Mouse (Mus musculus) gastrocnemius, adult 8-10 months (tissue): ENCODE results near the gene Mrpl2. TPM values are rescaled to one million over a fixed set of nuclear protein-coding genes. Genes with fewer than 3 reads are reported as not detected.

Experiments
- DNase-seq, 2 experiments: peaks; one replicate each; pipeline ENCODE4 v3.0.0; 2022; ENCODE audit warnings: low spot score in 2 of 2
- total RNA-seq, 4 experiments: library from RNA; stranded (reverse); gene quantifications; 2 replicates each; pipeline ENCODE4 v1.2.4; 2022

The Mrpl2 gene
- total RNA-seq, 4 experiments from 2014 or later: 88.6 to 106 (median 98.1) TPM

DNA sequence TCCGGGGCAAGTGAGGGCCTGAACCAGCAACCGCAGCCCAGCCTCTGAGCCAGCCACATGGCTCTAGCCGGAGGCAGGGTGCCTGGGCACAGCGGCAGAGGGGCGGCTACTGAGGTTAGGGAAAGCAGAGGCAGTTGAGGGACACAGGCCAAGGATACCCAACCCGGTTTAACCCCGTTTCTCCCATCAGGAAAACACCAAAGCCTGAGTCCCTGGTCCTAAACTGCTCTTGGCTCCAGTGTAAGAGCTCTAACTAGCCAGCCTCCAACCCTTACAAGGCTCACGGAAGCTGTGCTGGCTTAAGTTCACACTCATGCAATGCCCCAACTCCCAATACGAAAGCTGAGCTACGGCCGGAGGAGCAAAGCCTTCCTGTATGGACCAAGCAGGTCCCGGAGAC, 21.4 kb upstream of the Mrpl2 start:
- DNase-seq: no peak

DNA sequence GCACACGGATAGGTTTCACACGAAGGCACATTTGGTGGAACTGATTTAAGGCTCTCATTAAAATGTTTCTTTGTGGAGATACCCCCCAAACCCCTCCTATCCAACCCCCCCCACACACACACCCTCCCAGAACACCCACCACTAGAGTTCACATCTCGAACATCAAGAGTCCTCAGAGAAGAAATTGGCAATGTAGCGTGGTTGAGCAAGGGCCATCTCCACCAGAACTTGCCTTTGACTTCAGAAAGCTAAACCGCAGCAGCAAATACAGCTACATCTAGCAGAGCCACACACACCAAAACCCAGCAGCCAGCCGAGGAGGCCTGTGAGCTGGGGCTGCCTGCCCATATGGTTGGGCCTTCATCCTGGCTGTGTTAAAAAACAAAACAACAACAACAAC, 18.6 kb upstream of the Mrpl2 start:
- no peak for DNase-seq

DNA sequence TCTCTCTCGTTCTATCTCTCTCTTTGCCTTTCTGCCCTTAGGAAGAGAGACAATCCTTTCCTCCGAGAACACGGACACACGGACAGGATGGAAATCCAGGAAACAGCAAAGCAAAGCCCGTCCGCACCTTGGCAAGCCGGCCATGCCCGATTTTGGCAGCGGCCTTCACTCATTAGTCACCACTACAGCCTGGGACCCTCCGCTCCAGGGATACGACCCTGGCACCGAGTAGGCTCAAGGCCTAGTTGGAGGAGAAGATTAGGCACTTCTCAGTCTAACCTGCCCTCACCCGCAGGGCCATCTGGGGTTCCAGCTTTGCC, 17.6 kb upstream of the Mrpl2 start:
- no peak for DNase-seq

DNA sequence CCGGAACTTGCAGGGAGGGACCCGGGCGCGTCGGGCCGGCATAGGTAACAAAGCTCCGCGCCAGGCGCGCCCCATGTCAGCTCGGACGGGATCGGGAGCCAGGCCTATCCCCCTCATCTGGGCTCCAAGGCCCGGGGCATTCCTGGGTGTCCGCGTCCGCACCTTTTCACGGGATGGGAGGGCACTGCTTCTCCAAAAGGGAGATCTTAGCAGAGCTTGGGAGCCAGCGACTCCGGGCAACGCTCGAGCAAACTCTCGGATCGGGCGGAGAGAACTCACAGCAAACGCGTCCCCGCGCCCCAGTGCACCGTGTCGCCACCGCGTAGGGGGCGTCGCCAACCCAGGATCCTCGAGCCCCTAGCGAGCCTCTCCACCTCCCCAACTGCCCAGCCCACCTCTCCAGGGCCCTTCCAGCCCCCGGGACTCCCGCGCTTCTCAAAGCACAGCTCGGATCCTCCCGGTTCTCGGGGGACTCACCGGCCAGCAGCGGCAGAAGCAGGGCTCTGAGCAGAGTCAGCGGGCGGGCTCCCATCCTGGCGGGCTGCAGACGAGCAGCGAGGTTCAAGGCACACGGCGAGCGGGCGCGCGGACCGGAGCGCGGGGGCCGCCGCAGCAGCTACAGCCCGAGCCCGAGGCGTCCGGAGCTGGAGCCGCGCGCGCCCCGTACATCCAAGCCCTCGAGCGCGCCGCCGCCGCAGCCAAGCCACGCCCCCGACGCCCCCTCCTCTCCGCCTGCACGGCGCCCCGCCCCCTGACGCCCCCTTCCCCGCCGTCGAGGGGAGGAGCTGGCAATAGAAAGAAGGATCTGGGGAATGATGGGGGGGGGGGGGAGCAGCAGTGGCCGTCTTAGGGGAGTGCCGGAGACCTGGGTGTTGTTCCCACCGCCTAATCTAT, 17.0 kb upstream of the Mrpl2 start, which contains the start of gene Ptk7:
TSS of gene Ptk7 (minus strand) at position 714 of the 894 bp plus-strand sequence.
- DNase-seq: no peak

DNA sequence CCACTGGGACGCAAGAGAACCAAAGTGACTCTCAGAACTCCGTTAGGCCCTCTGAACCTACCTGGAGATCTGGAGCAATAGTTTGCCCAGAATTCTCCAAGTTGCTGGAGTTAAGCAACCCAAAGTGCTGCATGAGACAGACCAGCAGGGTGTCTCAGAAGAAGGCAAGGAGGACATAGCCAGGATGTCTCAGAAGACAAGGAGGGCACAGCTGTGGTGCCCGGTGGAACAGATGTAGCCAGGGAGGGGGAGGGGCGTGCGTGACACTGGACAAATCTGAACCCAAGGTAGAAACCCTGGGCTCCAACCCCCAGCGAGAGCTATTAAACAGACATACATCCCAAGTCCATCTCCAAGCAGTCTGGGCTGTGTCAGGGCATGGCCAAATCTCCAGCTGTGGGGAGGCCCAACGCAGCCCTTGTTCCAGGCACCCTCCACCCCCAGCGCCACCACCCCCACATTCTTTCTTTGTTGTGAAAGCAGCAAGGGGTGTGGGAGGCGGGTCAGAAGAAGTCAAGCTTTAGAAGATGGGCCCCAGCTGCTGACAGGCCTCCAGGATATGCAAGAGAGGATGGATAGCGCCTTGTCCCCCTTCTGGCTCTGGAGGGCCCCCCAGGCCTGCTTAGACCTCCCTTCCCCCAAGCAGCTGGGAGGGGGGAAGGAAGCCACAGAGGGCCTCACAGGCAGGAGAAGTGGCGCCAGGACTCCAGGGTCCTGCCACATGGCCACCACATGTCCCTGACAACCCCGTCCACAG, 16.2 kb upstream of the Mrpl2 start:
- no peak for DNase-seq

DNA sequence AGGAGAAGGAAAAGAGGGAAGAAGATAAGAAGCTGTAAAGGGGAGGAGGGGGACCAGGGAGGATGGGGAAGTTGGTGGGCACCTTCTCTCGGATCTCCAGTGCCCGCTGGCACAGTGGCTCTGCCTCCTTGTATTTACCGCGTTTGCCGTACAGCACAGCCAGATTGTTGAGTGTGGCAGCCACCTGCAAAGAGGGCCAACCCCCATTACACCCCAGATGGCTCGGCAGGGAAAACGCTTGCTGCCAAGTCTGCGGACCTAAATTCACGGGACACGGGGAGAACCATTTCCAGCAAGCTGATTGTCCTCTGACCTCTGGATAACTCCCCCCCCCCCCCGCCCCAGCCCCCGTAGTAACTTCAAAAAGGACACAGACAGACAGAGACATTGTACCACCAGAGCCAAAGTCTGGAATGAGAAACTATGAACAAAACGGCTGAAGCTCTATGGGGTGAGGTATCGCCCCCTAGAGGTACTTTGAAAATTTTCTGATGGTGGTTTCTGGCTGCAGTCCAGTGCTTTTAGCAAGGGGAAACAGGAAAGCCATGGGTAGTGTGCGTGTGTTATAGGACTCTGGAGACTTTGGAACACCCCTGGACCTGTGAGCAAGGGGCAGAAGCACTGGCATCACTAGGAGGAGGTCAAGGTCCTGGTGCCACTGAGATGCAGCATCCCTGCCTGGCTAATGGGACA, 9.1 kb upstream of the Mrpl2 start:
- DNase-seq: peak; percentile 37 to 43

DNA sequence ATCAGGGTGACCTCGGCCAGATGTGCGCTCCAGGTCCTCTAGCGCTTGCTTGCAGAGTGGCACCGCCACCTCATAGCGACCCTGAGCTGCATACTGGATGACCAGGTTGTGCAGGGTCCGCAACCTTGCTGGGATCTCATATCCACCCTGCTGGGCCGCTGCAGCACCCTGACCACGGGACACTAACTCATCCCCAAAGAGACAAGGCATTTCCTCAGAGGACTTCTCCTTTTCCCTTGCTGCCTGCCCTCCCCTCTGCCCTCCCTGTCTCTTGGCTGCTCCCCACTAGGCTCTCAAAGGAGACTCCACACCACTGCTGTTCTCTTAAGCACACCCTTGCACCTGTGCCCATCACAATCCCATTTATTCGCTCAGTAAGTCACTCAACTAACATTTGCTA, 6.1 kb upstream of the Mrpl2 start:
- DNase-seq: no peak

DNA sequence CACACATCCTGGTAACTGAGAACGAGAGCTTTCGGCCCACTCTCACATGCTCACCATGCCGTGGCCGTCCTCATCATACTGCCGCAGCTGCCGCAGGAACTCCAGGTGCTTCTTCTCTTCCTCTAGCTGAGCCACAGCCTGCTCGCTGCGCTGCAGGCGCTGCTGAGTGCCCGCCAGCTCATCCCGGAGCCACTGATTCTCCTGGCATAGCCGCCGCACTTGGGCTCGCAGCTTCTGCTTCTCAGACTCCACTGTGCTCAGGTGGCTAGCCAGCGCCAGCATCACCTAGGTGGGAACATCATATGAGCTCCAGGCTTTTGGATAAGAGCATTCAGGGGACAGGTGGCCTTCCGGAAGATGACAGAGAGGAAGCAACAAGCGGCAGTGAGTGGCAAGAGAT, 4.0 kb upstream of the Mrpl2 start:
- no peak for DNase-seq

DNA sequence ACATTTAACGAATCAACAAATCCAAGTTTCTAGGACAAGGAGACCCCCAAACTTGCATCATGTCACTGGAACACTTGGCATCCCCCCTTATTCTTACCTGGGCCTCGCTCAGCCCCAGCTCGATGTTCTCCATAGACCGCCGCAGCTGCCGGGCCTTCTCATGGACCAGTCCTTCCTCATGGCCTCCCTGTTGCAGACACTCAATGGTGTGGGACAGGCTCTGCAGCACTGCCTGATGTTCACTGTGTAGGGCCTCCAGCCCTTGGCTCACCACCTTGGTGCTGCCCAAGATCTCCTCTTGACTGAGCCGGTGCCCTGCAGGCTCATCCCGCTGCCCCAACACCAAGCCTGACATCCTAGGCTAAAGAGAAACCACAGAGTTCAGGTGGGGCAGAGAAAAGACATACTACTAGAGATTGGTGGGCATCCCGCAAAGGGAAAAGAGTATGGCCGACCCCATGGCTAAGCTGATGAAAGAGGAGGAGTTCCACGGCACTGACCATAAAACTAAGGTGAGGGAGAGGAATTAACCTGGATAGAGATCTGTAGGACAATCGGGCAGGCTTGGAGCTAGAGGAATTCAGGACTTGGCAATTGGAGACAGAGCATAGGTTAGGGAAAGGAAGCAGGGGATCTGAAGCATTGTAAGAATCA, 1.8 kb upstream of the Mrpl2 start:
- DNase-seq: no peak

DNA sequence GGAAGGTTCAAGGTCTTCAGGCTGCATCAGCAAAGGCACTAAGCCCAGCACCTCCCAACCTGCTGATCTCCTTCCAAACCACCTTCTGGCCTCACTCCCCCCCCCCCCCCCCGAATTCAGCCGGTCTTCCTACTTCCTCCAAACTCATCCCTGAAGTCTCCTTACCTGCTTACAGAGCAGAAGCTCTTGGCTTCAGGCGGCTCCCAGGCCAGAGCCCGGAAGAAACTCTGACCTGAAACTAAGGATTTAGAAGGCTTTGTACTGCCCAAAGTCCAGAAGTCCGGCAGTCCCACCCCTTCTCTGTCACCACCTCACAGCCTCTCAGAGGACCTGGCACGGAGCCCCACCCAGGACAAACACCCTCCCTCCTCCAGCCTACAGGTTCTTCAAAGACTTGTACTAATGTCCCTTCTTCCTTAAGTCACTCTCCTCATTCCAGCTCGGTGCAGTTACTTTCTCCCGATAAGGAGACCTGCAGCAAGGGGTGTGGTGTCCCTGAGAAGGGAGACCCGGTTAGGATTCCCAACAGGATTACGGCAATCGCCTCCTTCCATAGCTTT, 1.0 kb upstream of the Mrpl2 start:
- peak in 1 of 2 experiments; percentile 30 for DNase-seq

DNA sequence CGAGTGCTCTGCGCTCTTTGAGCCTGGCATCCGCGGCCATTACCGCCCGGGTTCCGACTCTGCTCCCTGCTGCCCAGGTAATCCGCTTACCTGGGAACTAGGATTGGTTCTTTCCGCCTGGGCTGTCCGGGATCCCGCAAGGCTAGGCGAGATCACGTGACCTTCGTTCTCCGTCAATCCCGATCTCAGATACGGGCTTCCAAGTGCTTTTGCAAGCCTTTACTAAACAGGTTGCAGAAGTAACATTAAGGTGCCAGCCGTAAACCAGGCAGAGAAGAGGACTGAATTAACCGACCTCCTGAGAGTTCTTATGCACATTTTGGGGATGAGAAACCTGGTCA, 263 bp downstream of the Mrpl2 start:
- DNase-seq: no peak

DNA sequence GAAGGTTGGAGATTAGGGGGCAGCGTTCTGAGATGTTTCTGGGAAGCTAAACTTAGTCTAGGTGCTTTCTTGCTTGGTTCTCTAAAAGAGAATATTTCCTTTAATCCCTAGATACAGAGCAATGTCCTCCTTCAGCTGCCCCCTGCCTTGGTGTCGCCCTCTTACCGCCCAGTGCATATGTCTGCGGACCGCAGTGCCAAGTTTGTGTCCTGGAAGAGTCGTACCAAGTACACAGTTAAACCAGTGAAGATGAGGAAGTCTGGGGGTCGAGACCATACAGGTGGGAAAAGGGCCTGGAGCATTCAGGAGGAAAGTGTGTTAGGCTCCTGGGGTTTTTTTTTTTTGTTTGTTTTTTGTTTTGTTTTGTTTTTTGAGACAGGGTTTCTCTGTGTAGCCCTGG, 1.2 kb downstream of the Mrpl2 start:
- DNase-seq: no peak

DNA sequence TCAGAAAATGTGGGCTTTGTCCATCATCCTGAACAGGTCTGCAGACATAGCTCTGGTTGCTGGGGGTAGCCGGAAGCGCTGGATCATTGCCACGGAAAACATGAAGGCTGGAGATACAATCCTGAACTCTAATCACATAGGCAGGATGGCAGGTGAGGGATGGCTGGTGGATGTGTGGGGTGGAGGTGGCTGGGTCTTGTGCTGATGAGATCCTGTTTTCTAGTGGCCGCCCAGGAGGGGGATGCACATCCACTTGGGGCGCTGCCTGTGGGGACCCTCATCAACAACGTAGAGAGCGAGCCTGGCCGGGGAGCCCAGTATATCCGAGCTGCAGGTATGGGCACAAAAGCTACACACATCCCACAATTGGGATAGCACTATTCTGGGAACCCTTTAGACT, 2.4 kb downstream of the Mrpl2 start:
- DNase-seq: no peak

DNA sequence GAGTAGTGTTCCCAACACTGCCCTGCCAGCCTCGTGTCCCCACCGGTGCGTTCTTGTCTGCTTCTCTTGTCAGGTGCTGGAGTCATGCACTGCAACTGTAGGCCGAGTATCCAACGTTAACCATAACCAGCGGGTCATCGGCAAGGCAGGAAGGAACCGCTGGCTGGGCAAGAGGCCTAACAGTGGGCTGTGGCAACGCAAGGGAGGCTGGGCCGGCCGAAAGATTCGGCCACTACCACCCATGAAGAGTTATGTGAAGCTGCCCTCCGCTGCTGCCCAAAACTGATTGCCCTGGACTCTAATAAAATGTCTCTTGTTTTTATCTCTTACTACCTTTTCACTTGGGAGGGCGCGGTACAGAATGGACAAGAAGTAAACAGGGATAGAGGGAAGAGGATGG, 3.8 kb downstream of the Mrpl2 start:
- no peak for DNase-seq

DNA sequence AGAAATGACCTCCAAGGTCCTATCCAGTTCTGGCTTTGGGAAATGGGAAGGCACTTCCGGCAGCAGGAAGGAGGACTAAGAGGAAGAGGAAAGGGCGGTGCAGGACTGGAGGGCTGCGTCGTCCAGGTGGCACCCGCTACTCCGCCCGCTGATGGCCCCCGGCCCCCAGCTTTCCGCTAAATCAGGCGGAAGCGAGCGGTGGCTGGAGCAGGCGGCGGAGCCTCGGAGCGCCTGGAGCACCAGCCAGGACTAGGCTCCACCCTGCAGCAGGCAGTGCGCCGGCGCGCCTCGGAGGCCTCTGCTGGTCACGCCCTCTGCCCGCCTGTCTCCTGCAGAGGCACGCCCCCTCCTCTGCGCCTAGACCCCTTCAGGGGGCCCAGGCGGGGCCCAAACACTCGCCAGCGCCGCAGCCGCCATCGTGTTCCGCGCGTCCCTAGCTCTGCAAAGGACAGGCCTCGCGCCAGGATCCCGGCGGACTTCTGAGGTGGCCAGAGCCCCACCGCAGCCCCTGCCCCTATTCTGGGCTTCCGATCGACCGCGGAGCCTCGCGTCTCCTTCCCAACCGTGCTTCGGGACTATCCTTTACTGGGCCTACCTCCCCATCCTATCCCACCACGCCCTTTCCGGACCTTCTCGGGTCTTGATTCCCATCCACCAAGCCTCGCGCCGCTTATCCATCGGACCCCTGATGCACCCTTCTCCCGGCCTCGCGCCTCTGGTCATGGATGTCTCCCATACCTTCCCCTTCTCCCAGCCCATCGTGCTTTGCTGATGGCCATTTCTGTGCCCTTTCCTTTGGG, 4.4 kb downstream of the Mrpl2 start, which contains the start of gene Cul7:
TSS of gene Cul7 (plus strand) at position 106 of the 800 bp plus-strand sequence.
- DNase-seq: peak; percentile 79 to 86

DNA sequence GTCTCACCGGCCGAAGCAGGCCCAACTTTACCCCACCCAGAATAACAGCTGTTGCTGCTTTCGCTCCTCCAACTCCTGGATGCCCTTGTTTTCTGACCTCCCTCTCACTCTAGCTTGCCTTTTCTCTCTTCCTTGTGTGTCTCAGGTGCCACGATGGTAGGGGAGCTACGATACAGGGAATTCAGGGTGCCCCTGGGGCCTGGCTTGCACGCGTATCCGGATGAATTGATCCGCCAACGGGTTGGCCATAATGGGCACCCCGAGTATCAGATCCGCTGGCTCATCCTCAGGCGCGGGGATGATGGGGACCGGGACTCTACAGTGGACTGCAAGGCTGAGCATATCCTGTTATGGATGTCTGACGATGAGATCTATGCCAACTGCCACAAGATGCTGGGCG, 5.3 kb downstream of the Mrpl2 start:
- no peak for DNase-seq

DNA sequence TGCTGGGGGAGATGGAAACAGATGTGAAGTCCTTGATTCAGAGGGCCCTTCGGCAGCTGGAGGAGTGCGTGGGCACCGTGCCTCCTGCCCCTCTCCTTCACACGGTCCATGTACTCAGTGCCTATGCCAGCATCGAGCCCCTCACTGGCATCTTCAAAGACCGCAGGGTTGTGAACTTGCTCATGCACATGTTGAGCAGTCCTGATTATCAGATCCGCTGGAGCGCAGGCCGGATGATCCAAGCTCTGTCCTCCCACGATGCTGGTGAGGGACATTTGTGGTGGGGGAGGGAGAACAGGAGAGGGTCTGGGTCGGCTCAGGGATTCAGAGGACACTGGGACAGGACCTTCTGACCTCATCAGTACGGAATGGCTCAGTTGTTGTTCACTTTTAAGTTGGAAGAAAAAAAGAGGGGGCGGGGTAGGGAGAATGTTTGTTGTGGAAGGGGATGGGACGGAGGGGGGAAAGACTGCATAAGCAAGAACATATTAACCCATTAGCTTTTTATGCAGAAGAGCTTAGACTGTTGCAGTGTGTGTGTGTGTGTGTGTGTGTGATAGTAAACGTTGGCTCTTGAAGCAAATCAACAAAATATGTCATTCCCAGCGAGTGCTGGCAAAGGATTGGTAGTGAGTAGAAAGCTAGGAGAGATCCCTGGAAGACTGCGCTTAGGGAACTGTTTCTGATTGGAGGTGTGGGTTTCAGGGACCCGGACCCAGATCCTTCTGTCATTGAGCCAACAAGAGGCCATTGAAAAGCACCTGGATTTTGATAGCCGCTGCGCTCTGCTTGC, 5.9 kb downstream of the Mrpl2 start:
- no peak for DNase-seq

DNA sequence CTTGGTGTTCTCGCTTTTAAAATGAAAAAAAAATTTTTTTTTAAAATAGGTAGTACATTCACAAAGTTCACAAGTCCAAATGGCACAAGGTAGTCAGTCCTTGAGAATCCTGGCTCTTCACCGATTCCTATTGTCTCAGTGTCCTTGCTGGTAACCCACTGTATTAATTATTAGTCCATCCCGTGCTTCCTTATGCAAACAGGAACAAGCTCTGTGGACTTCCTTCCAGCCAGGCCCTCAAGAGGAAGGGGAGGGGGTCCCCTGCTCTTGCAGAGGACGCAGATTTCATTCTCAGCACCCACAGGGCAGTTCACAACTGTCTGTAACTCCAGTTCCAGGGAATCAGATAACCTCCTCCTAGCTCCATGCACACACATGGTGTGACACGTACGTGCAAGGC, 10.0 kb downstream of the Mrpl2 start:
- no peak for DNase-seq

DNA sequence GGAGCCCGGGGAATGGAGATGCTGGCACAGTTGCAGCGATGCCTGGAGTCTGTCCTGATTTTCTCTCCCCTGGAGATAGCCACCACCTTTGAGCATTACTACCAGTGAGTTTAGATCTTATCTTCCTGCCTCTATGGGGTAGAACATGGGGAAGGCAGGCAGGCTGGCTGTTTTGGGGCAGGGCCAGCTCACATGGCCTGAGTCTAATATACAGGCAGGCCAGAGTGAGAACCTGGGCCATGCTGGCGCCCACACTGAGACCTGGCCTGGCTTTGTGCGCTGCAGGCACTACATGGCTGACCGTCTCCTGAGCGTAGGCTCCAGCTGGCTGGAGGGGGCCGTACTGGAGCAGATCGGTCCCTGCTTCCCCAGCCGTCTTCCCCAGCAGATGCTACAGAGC, 15.3 kb downstream of the Mrpl2 start:
- no peak for DNase-seq

DNA sequence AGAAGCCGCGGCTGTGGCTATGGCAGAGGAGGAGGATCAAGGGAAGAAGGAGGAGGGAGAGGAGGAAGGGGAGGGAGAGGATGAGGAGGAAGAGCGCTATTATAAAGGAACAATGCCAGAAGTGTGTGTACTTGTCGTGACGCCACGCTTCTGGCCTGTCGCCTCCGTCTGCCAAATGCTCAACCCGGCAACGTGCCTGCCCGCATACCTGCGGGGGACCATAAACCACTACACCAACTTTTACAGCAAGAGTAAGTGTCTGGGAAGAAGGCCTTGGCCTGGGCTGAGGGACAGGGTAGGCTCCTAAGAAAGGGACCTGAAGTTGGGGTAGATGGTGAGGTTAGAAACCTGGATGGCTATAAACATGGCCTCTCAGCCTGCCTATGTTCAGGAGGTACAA, 16.0 kb downstream of the Mrpl2 start:
- no peak for DNase-seq
